Comparison of ENCODE assay signal across 14 mouse cellular contexts in genomic region chr5:32084401-32084804, GRCm38 (mm10). TPM values are rescaled to one million over a fixed set of nuclear protein-coding genes. Genes with fewer than 3 reads are reported as not detected.
A peak's percentile ranks its signal among the peaks of the same experiment; 100 is the strongest.
DNase-seq lines count a peak whose midpoint lies in the region; ATAC-seq lines count a peak whose summit lies in the region.
"Had no signal": no experiment of that assay in that cellular context is flagged by ENCODE, and none has a peak within 500 bp of the region (broad histone marks: within the 10 kb centered on the region; RNA-seq: fewer than 3 reads in every experiment).

No protein-coding gene starts in this region.

- WGBS in stomach, embryonic 14.5 days = 73% methylated on average over 10 of the region's 10 CpGs

- no peaks in the 10 kb centered on the region for H3K36me3 ChIP-seq in stomach, embryonic 14.5 days (ENCODE audit: control insufficient read depth, insufficient read depth, low read length)
- H3K36me3 ChIP-seq: hindbrain, embryonic 13.5 days had no signal

- H3K27ac ChIP-seq in stomach, embryonic 14.5 days (ENCODE audit: low read length) = no peak overlapping the region
- H3K27ac ChIP-seq: hindbrain, embryonic 13.5 days; macrophage had no signal

- no peak overlapping the region for H3K4me2 ChIP-seq in stomach, embryonic 14.5 days (replicated peaks; ENCODE audit: low read depth, low read length)
- H3K4me2 ChIP-seq: hindbrain, embryonic 13.5 days had no signal

- peak; percentile 28; the same call in 1 of the 2 replicates for ATAC-seq in stomach, embryonic 14.5 days (ENCODE audit: insufficient number of reproducible peaks, insufficient read depth, low FRiP score, low read depth)

- H3K4me1 ChIP-seq in stomach, embryonic 14.5 days (ENCODE audit: control insufficient read depth, insufficient read depth, low read length) = peaks cover 14% of the 10 kb centered on the region; the same call in 1 of the 2 replicates

- H3K27me3 ChIP-seq in stomach, embryonic 14.5 days (ENCODE audit: control insufficient read depth, insufficient read depth, low read length) = no peaks in the 10 kb centered on the region
- H3K27me3 ChIP-seq: hindbrain, embryonic 13.5 days had no signal

- no peak overlapping the region for H3K4me3 ChIP-seq in stomach, embryonic 14.5 days (ENCODE audit: low read depth, low read length)
- H3K4me3 ChIP-seq: erythroblast, embryonic 14.5 days; hindbrain, embryonic 13.5 days had no signal

- peak; percentile 58 for DNase-seq in adrenal gland, postnatal 10 days
- DNase-seq in adrenal gland, adult 8-10 months = no peak
- DNase-seq in lung, adult 18-20 months = peak; percentile 33 to 42
- no peak for DNase-seq in lung, postnatal 25 days (ENCODE audit: low spot score)
- peak; percentile 65 for DNase-seq in kidney, postnatal 14 days
- DNase-seq in spleen, postnatal 4 days (ENCODE audit: low spot score in 2 of 2) = no peak
- DNase-seq in frontal cortex, postnatal 10 days (ENCODE audit: low spot score in 2 of 2) = no peak
- DNase-seq: cerebellum, adult 18-20 months; right cerebral cortex, postnatal 14 days; thymus, postnatal 25 days had no signal

- no peaks in the 10 kb centered on the region for H3K9me3 ChIP-seq in stomach, embryonic 14.5 days (ENCODE audit: control insufficient read depth, low read depth, low read length)
- H3K9me3 ChIP-seq: hindbrain, embryonic 13.5 days had no signal

- H3K9ac ChIP-seq in stomach, embryonic 14.5 days (replicated peaks; ENCODE audit: low read depth, low read length) = no peak overlapping the region
- H3K9ac ChIP-seq: hindbrain, embryonic 13.5 days had no signal

RNA-seq across cellular contexts. Expression of gene Fosl2, which starts 51.2 kb away (rescaled TPM):
- total RNA-seq in adrenal gland, postnatal 10 days (2021) = 100 to 1,000 TPM; 167 to 194 TPM
- total RNA-seq in adrenal gland, adult 8-10 months (2022) = 100 to 1,000 TPM; 305 to 438 (median 384) TPM
- 15.8 and 16.5 TPM in 2 replicates for polyA plus RNA-seq in stomach, embryonic 14.5 days (2014; fragmentation: Nextera tagmentation; extraction: Ambion mirVana)

Comparison
In these comparisons a context has a peak if more than half of its experiments do, and no peak if none do; other contexts are left out.
1. DNase-seq: peak in adrenal gland, postnatal 10 days (single experiment), lung, adult 18-20 months (2 of 2) and kidney, postnatal 14 days (single experiment); none in adrenal gland, adult 8-10 months (single experiment), lung, postnatal 25 days (single experiment), spleen, postnatal 4 days (0 of 2) and frontal cortex, postnatal 10 days (0 of 2).